In genomic region chr9:42301082-42301633, GRCm38 (mm10) we compare ENCODE assay signal across 17 mouse cellular contexts.
"Had no signal": no experiment of that assay in that cellular context is flagged by ENCODE, and none has a peak within 500 bp of the region (broad histone marks: within the 10 kb centered on the region; RNA-seq: fewer than 3 reads in every experiment).

No protein-coding gene starts in this region.

- H3K4me1 ChIP-seq: lung, embryonic 15.5 days; megakaryocyte, embryonic 14.5 days; midbrain, embryonic 13.5 days; midbrain, embryonic 15.5 days; neural tube, embryonic 12.5 days; stomach, embryonic 15.5 days had no signal

- H3K36me3 ChIP-seq: lung, embryonic 15.5 days; midbrain, embryonic 13.5 days; midbrain, embryonic 15.5 days; neural tube, embryonic 12.5 days; stomach, embryonic 15.5 days had no signal

- H3K27me3 ChIP-seq: lung, embryonic 15.5 days; midbrain, embryonic 13.5 days; midbrain, embryonic 15.5 days; neural tube, embryonic 12.5 days; stomach, embryonic 15.5 days had no signal

- H3K9me3 ChIP-seq: lung, embryonic 15.5 days; megakaryocyte, embryonic 14.5 days; midbrain, embryonic 13.5 days; midbrain, embryonic 15.5 days; neural tube, embryonic 12.5 days; stomach, embryonic 15.5 days had no signal

- DNase-seq: liver, postnatal 0 days; lung, adult 2 months; lung, postnatal 14 days; lung, postnatal 36 days; right cerebral cortex, postnatal 14 days; thymus, adult 18-20 months; thymus, postnatal 14 days; thymus, postnatal 36 days had no signal

- H3K27ac ChIP-seq: lung, embryonic 15.5 days; macrophage; midbrain, embryonic 13.5 days; midbrain, embryonic 15.5 days; neural tube, embryonic 12.5 days; stomach, embryonic 15.5 days; stomach, postnatal 0 days had no signal

- H3K4me3 ChIP-seq: lung, embryonic 15.5 days; megakaryocyte, embryonic 14.5 days; midbrain, embryonic 13.5 days; midbrain, embryonic 15.5 days; neural tube, embryonic 12.5 days; stomach, embryonic 15.5 days had no signal

- ATAC-seq: liver, postnatal 0 days; lung, postnatal 0 days; midbrain, embryonic 13.5 days; midbrain, embryonic 15.5 days had no signal
